Mouse (Mus musculus) erythroblast, embryonic 14.5 days (primary cell): ENCODE results near the gene Gpa33. TPM values are rescaled to one million over a fixed set of nuclear protein-coding genes. Genes with fewer than 3 reads are reported as not detected.

Experiments
- H3K27me3 ChIP-seq: 2 replicates; pipeline ENCODE4 v1.6.1; 2012; ENCODE audit warnings: inconsistent platforms; ENCODE audit not compliant: control insufficient read depth
- H3K36me3 ChIP-seq: 2 replicates; pipeline ENCODE4 v1.6.1; 2012; ENCODE audit warnings: mild to moderate bottlenecking, inconsistent platforms; ENCODE audit not compliant: control insufficient read depth
- H3K4me1 ChIP-seq: 2 replicates; pipeline ENCODE4 v1.6.1; 2012; ENCODE audit warnings: inconsistent platforms; ENCODE audit not compliant: control insufficient read depth
- H3K4me3 ChIP-seq: replicated peaks from 2 replicates; pipeline ENCODE3; 2012; ENCODE audit warnings: moderate library complexity, mild to moderate bottlenecking, inconsistent platforms
- H3K9me3 ChIP-seq: 2 replicates; pipeline ENCODE4 v1.6.1; 2012; ENCODE audit warnings: low read length, inconsistent platforms, mixed read lengths; ENCODE audit not compliant: control insufficient read depth
- GATA1 ChIP-seq: IDR thresholded peaks from 2 replicates; pipeline ENCODE4 v1.6.1; 2012; ENCODE audit warnings: low read length, inconsistent platforms, mixed read lengths
- TAL1 ChIP-seq: IDR thresholded peaks from 3 replicates; pipeline ENCODE4 v1.6.1; 2012; ENCODE audit warnings: low read length, inconsistent platforms, mixed read lengths
- polyA plus RNA-seq: library from polyadenylated mRNA; stranded (reverse); fragments of >175 nt; gene quantifications from 2 replicates; pipeline ENCODE4 v1.2.3, GENCODE M21; 2012

Gpa33 gene
- polyA plus RNA-seq, 1 experiment, result not detected

DNA sequence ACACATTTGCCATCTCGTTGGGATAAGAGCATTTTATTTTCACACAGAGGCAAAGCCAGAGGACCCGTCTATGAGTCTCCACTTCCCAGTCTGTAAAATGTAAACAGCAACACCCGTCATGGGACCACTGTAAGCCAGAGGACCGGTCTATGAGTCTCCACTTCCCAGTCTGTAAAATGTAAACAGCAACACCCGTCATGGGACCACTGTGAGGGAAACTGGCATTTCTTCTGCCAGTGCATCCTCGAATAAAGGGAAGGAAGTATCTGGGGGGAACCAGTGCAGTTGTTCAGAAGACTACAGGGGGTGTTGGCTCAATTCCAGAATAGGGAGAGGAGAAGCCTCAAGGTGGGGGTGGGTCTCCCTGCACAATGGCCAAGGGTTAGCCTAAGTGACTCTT lies 24.6 kb upstream of the Gpa33 start:
- no peaks in the 10 kb centered on the region for H3K9me3 ChIP-seq
- H3K36me3 ChIP-seq, result no peaks in the 10 kb centered on the region
- H3K4me3 ChIP-seq, result no peak overlapping the region
- TF ChIP-seq GATA1, result no peak
- TF ChIP-seq TAL1, result no peak
- H3K4me1 ChIP-seq, result peaks cover 8% of the 10 kb centered on the region
- no peaks in the 10 kb centered on the region for H3K27me3 ChIP-seq

DNA sequence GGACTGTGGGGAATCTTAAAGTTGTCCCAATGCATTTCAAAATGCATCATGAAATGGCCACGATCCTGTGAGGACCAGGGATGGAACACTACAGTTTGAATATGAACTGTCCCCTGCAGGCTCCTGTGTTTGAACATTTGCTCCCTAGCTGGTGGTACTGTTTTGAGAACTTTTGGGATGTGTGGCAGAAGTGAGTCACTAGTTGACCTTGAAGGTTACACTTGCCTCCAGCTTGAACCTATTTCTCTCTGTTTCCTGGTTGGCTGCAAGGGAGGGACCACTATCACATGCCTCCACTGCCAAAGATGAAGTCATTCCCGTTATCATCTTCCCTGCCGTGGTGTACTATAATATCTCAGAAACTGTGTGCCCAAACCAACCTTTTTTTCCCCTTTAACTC lies 15.1 kb upstream of the Gpa33 start:
- H3K4me1 ChIP-seq, result no peaks in the 10 kb centered on the region
- no peaks in the 10 kb centered on the region for H3K9me3 ChIP-seq
- TF ChIP-seq TAL1, result no peak
- no peak for TF ChIP-seq GATA1
- H3K36me3 ChIP-seq, result no peaks in the 10 kb centered on the region
- H3K27me3 ChIP-seq, result no peaks in the 10 kb centered on the region
- H3K4me3 ChIP-seq, result no peak overlapping the region

- H3K9me3 ChIP-seq, result no peaks in the 10 kb centered on the region
- TF ChIP-seq TAL1, result no peak
- TF ChIP-seq GATA1, result no peak
- no peaks in the 10 kb centered on the region for H3K27me3 ChIP-seq
- H3K36me3 ChIP-seq, result no peaks in the 10 kb centered on the region
- H3K4me3 ChIP-seq, result no peak overlapping the region
- H3K4me1 ChIP-seq, result no peaks in the 10 kb centered on the region
Observed at GRCm38 (mm10) chr1:166115719-166116118, 14.3 kb upstream of the Gpa33 start.

DNA sequence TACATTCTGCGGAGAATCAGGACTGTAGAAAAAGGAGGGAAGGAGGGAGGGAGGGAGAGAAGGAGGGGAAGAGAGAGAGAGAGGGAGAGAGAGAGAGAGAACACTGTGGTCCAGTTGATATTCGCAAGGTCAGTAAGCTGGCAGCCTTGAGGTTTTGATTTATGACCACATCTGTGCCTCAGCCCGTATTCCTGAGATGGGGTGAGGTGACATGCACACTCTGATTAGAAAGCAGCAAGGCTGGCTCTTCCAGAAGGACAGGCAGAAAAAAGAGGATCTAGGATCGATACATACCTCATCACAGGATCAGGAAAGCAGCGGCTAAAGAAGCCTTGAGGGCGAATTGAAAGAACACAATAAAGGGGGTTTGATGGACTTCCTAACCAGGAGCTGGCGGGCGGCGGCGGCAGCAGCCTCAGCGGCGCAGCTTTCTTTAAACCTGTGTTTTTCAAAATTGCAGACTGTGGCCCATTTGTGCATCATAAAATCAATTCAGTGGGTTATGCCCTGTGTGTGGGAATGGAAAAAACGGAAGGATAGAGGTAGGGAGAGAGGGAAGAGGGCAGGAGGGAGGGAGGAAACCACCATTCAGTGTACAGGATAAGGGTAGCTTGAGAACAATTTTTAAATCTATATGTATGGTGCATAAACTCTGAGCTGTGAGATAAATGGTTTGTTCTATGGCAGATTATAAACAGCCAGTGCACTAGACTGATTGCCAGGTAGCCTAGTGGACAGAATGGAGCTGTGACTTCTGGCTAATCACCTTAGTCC lies 12.0 kb upstream of the Gpa33 start:
- Histone ChIP-seq H3K36me3 (no peaks in the 10 kb centered on the region), H3K4me1 (no peaks in the 10 kb centered on the region), H3K27me3 (no peaks in the 10 kb centered on the region), H3K9me3 (no peaks in the 10 kb centered on the region), H3K4me3 (no peak overlapping the region)
- no peak for TF ChIP-seq GATA1
- no peak for TF ChIP-seq TAL1

- H3K4me1 ChIP-seq, result peaks cover 9% of the 10 kb centered on the region
- TF ChIP-seq GATA1, result no peak
- no peak for TF ChIP-seq TAL1
- no peak overlapping the region for H3K4me3 ChIP-seq
- no peaks in the 10 kb centered on the region for H3K9me3 ChIP-seq
- H3K27me3 ChIP-seq, result no peaks in the 10 kb centered on the region
- no peaks in the 10 kb centered on the region for H3K36me3 ChIP-seq
Observed at GRCm38 (mm10) chr1:166122114-166122513, 7.9 kb upstream of the Gpa33 start.

GRCm38 (mm10) chr1:166123045-166123444 lies 7.0 kb upstream of the Gpa33 start:
- Histone ChIP-seq H3K36me3 (no peaks in the 10 kb centered on the region), H3K4me3 (no peak overlapping the region), H3K27me3 (no peaks in the 10 kb centered on the region), H3K4me1 (peaks cover 9% of the 10 kb centered on the region), H3K9me3 (no peaks in the 10 kb centered on the region)
- no peak for TF ChIP-seq GATA1
- TF ChIP-seq TAL1, result no peak

DNA sequence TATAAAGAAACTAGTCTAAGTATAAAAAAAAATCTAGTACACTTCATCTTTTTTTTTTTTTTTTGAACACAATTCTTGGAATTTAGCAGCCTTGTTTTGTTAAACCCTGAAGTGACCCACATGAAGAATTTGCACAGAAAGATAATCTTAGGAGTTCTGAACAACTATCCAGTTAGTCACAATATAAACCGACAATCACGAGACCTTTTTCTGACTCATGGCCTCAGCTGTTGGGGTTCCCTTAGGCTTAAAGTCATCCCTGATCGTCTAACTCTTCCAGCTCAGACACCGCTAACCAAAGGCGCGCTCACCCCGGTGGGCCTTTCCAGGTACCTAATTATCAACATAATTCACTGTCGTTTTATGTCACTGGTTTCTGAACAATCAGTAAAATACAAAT lies 6.3 kb upstream of the Gpa33 start:
- Histone ChIP-seq H3K4me1 (peaks cover 9% of the 10 kb centered on the region), H3K27me3 (no peaks in the 10 kb centered on the region), H3K9me3 (no peaks in the 10 kb centered on the region), H3K4me3 (no peak overlapping the region), H3K36me3 (no peaks in the 10 kb centered on the region)
- TF ChIP-seq GATA1, result no peak
- TF ChIP-seq TAL1, result no peak

GRCm38 (mm10) chr1:166124932-166125593 lies 5.0 kb upstream of the Gpa33 start:
- H3K36me3 ChIP-seq, result no peaks in the 10 kb centered on the region
- no peak overlapping the region for H3K4me3 ChIP-seq
- H3K27me3 ChIP-seq, result no peaks in the 10 kb centered on the region
- no peak for TF ChIP-seq TAL1
- no peak for TF ChIP-seq GATA1
- no peaks in the 10 kb centered on the region for H3K9me3 ChIP-seq
- H3K4me1 ChIP-seq, result peaks cover 9% of the 10 kb centered on the region

DNA sequence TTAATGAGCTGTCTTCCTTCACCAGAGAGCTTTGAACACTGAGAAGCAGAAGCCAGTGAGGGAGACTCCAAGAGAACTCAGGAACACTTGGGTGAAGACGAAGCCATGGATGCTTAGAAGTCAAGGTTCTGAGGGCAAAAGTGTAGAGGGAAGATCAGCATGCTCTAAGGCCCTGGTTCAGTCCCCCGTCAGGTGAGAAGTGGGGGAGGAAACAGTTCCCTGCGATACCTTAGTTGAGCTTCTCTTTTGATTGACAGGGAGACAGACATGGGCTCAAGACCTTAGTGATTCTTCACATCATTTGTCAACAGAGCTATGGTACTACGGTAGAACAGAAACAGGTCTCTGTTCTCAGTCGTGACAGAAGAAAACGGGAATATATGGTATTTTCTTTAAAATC lies 3.7 kb upstream of the Gpa33 start:
- Histone ChIP-seq H3K36me3 (no peaks in the 10 kb centered on the region), H3K4me1 (peaks cover 9% of the 10 kb centered on the region), H3K4me3 (no peak overlapping the region), H3K27me3 (no peaks in the 10 kb centered on the region), H3K9me3 (no peaks in the 10 kb centered on the region)
- TF ChIP-seq TAL1 (no peak), GATA1 (no peak)

- TF ChIP-seq TAL1 (no peak), GATA1 (no peak)
- no peaks in the 10 kb centered on the region for H3K27me3 ChIP-seq
- no peaks in the 10 kb centered on the region for H3K36me3 ChIP-seq
- H3K9me3 ChIP-seq, result no peaks in the 10 kb centered on the region
- H3K4me3 ChIP-seq, result no peak overlapping the region
- H3K4me1 ChIP-seq, result peaks cover 9% of the 10 kb centered on the region
Observed at GRCm38 (mm10) chr1:166126795-166127194, 3.2 kb upstream of the Gpa33 start.
